Mouse (Mus musculus) 416B (cell line): ENCODE measurements around the gene Rab26.

Source experiments
- DNase-seq: peaks from one replicate; pipeline ENCODE4 v3.0.0; 2011; ENCODE audit warnings: low read depth

Gene Rab26

GRCm38 (mm10) chr17:24546234-24546633 is 12.2 kb upstream of the Rab26 start:
- no peak for DNase-seq

GRCm38 (mm10) chr17:24545247-24545646 is 11.2 kb upstream of the Rab26 start:
- no peak for DNase-seq

- no peak for DNase-seq
Measured at GRCm38 (mm10) chr17:24544613-24545012, 10.6 kb upstream of the Rab26 start.

GRCm38 (mm10) chr17:24540375-24540774 is 6.4 kb upstream of the Rab26 start:
- DNase-seq: peak; percentile 79

GRCm38 (mm10) chr17:24538950-24539349 is 4.9 kb upstream of the Rab26 start:
- DNase-seq: peak; percentile 79

- no peak for DNase-seq
Measured at GRCm38 (mm10) chr17:24537536-24537935, 3.5 kb upstream of the Rab26 start.

GRCm38 (mm10) chr17:24535300-24535699 is 1.3 kb upstream of the Rab26 start:
- no peak for DNase-seq

GRCm38 (mm10) chr17:24533099-24533992 is 664 bp downstream of the Rab26 start:
- peak; percentile 40 for DNase-seq

GRCm38 (mm10) chr17:24532045-24532444 is 2.0 kb downstream of the Rab26 start:
- no peak for DNase-seq

- no peak for DNase-seq
Measured at GRCm38 (mm10) chr17:24531064-24531463, 2.9 kb downstream of the Rab26 start.

- DNase-seq: peak; percentile 56
Measured at GRCm38 (mm10) chr17:24530361-24531050, 3.5 kb downstream of the Rab26 start.

- no peak for DNase-seq
Measured at GRCm38 (mm10) chr17:24529883-24530282, 4.1 kb downstream of the Rab26 start.

GRCm38 (mm10) chr17:24529007-24529451 is 5.0 kb downstream of the Rab26 start:
- peak; percentile 83 for DNase-seq

- peak; percentile 68 for DNase-seq
Measured at GRCm38 (mm10) chr17:24528560-24528918, 5.5 kb downstream of the Rab26 start.

- peak; percentile 100 for DNase-seq
Measured at GRCm38 (mm10) chr17:24527723-24528559, 6.1 kb downstream of the Rab26 start, which contains the start of gene Traf7. Traf7 (minus strand) TSS chr17:24527938.

GRCm38 (mm10) chr17:24527315-24527714 is 6.7 kb downstream of the Rab26 start:
- DNase-seq: no peak

- no peak for DNase-seq
Measured at GRCm38 (mm10) chr17:24524734-24525133, 9.3 kb downstream of the Rab26 start.

- DNase-seq: no peak
Measured at GRCm38 (mm10) chr17:24520450-24520849, 13.6 kb downstream of the Rab26 start.

- no peak for DNase-seq
Measured at GRCm38 (mm10) chr17:24514270-24515257, 19.4 kb downstream of the Rab26 start.

GRCm38 (mm10) chr17:24513609-24514008 is 20.4 kb downstream of the Rab26 start:
- DNase-seq: peak; percentile 53
